Mouse (Mus musculus): ENCODE measurements around the gene Capn1.

Capn1 gene

GRCm38 (mm10) chr19:6038326-6038725, 22.6 kb upstream of the Capn1 start:
- no peak for DNase-seq

GRCm38 (mm10) chr19:6037695-6038094, 22.0 kb upstream of the Capn1 start:
- DNase-seq, result no peak

GRCm38 (mm10) chr19:6035966-6036585, 20.4 kb upstream of the Capn1 start:
- DNase-seq, result no peak

GRCm38 (mm10) chr19:6030520-6031280, 15.0 kb upstream of the Capn1 start:
- no peak for DNase-seq

GRCm38 (mm10) chr19:6029426-6029825, 13.7 kb upstream of the Capn1 start:
- no peak for DNase-seq

GRCm38 (mm10) chr19:6028991-6029390, 13.3 kb upstream of the Capn1 start:
- no peak for DNase-seq

GRCm38 (mm10) chr19:6023930-6024329, 8.2 kb upstream of the Capn1 start:
- DNase-seq, result no peak

- no peak for DNase-seq
These were observed 7.4 kb upstream of the Capn1 start for GRCm38 (mm10) chr19:6023059-6023458.

GRCm38 (mm10) chr19:6020276-6020675, 4.6 kb upstream of the Capn1 start:
- no peak for DNase-seq

- peak; percentile 79 for DNase-seq
These were observed 2.7 kb upstream of the Capn1 start for GRCm38 (mm10) chr19:6018142-6019089.

GRCm38 (mm10) chr19:6016532-6016931, 835 bp upstream of the Capn1 start:
- DNase-seq, result no peak

- peak; percentile 44 for DNase-seq
These were observed 646 bp downstream of the Capn1 start for GRCm38 (mm10) chr19:6014991-6015510.

- DNase-seq, result peak; percentile 30
These were observed 2.0 kb downstream of the Capn1 start for GRCm38 (mm10) chr19:6013691-6014090.

- no peak for DNase-seq
These were observed 6.6 kb downstream of the Capn1 start for GRCm38 (mm10) chr19:6009137-6009536.

- no peak for DNase-seq
These were observed 8.7 kb downstream of the Capn1 start for GRCm38 (mm10) chr19:6007013-6007412.

GRCm38 (mm10) chr19:6005541-6005940, 10.2 kb downstream of the Capn1 start:
- DNase-seq, result no peak

GRCm38 (mm10) chr19:5999969-6000368, 15.7 kb downstream of the Capn1 start:
- DNase-seq, result no peak

- DNase-seq, result no peak
These were observed 17.5 kb downstream of the Capn1 start for GRCm38 (mm10) chr19:5998180-5998579.

GRCm38 (mm10) chr19:5994711-5995110, 21.0 kb downstream of the Capn1 start:
- DNase-seq, result no peak

- DNase-seq, result no peak
These were observed 23.7 kb downstream of the Capn1 start for GRCm38 (mm10) chr19:5992012-5992411.

- DNase-seq, result no peak
These were observed 24.2 kb downstream of the Capn1 start for GRCm38 (mm10) chr19:5991467-5991866.

GRCm38 (mm10) chr19:5990921-5991320, 24.8 kb downstream of the Capn1 start:
- DNase-seq, result no peak

GRCm38 (mm10) chr19:5990033-5990432, 25.7 kb downstream of the Capn1 start:
- DNase-seq, result no peak

All from cerebellum, adult 11-12 months (tissue).